Mouse (Mus musculus): ENCODE data around the gene 5730480H06Rik. TPM values are rescaled to one million over a fixed set of nuclear protein-coding genes. Genes with fewer than 3 reads are reported as not detected.
A peak's percentile ranks its signal among the peaks of the same experiment; 100 is the strongest.

The 5730480H06Rik gene
- polyA plus RNA-seq, 1 experiment from 2014 or later = 21.6 TPM

- H3K36me3 ChIP-seq (ENCODE audit: control insufficient read depth, insufficient read depth, low read length) = peaks cover 5% of the 10 kb centered on the region; the same call in 1 of the 2 replicates
- no peaks in the 10 kb centered on the region for H3K4me1 ChIP-seq (replicated peaks; ENCODE audit: control insufficient read depth, insufficient read depth, low read length)
- no peak overlapping the region for H3K9ac ChIP-seq (ENCODE audit: low read length)
- H3K27ac ChIP-seq (ENCODE audit: low read depth) = no peak overlapping the region
- no peaks in the 10 kb centered on the region for H3K9me3 ChIP-seq (ENCODE audit: control insufficient read depth, low read length)
- no peaks in the 10 kb centered on the region for H3K27me3 ChIP-seq (replicated peaks; ENCODE audit: control insufficient read depth, insufficient read depth, low read length)
- 65% methylated on average over 4 of the region's 4 CpGs for WGBS
- no peak overlapping the region for H3K4me3 ChIP-seq (ENCODE audit: low read depth, low read length)
- ATAC-seq (replicated peaks; ENCODE audit: low FRiP score, low TSS enrichment, low read depth) (no peak), DNase-seq (ENCODE audit: low spot score) (no peak)
- no peak overlapping the region for H3K4me2 ChIP-seq (ENCODE audit: low read length)
These were observed 80.5 kb downstream of the 5730480H06Rik start for GRCm38 (mm10) chr5:48408276-48408675.

GRCm38 (mm10) chr5:48410348-48410747 is 82.6 kb downstream of the 5730480H06Rik start:
- Histone ChIP-seq H3K27me3 (replicated peaks; ENCODE audit: control insufficient read depth, insufficient read depth, low read length) (no peaks in the 10 kb centered on the region), H3K9me3 (ENCODE audit: control insufficient read depth, low read length) (no peaks in the 10 kb centered on the region), H3K36me3 (ENCODE audit: control insufficient read depth, insufficient read depth, low read length) (no peaks in the 10 kb centered on the region), H3K9ac (ENCODE audit: low read length) (no peak overlapping the region), H3K27ac (ENCODE audit: low read depth) (no peak overlapping the region), H3K4me3 (ENCODE audit: low read depth, low read length) (no peak overlapping the region), H3K4me2 (ENCODE audit: low read length) (no peak overlapping the region), H3K4me1 (replicated peaks; ENCODE audit: control insufficient read depth, insufficient read depth, low read length) (no peaks in the 10 kb centered on the region)
- no peak for ATAC-seq (replicated peaks; ENCODE audit: low FRiP score, low TSS enrichment, low read depth)
- no peak for DNase-seq (ENCODE audit: low spot score)
- WGBS = 68% methylated on average over 5 of the region's 5 CpGs

- no peaks in the 10 kb centered on the region for H3K9me3 ChIP-seq (ENCODE audit: control insufficient read depth, low read length)
- ATAC-seq (replicated peaks; ENCODE audit: low FRiP score, low TSS enrichment, low read depth) (no peak), DNase-seq (ENCODE audit: low spot score) (no peak)
These were observed 83.7 kb downstream of the 5730480H06Rik start for GRCm38 (mm10) chr5:48411462-48411861.

GRCm38 (mm10) chr5:48412261-48412660 is 84.5 kb downstream of the 5730480H06Rik start:
- no peaks in the 10 kb centered on the region for H3K36me3 ChIP-seq (ENCODE audit: control insufficient read depth, insufficient read depth, low read length)
- H3K9me3 ChIP-seq (ENCODE audit: control insufficient read depth, low read length) = no peaks in the 10 kb centered on the region
- H3K9ac ChIP-seq (ENCODE audit: low read length) = no peak overlapping the region
- no peak overlapping the region for H3K4me3 ChIP-seq (ENCODE audit: low read depth, low read length)
- no peak overlapping the region for H3K4me2 ChIP-seq (ENCODE audit: low read length)
- 91% methylated on average over 4 of the region's 4 CpGs for WGBS
- H3K27me3 ChIP-seq (replicated peaks; ENCODE audit: control insufficient read depth, insufficient read depth, low read length) = no peaks in the 10 kb centered on the region
- ATAC-seq (replicated peaks; ENCODE audit: low FRiP score, low TSS enrichment, low read depth) (no peak), DNase-seq (ENCODE audit: low spot score) (no peak)
- no peak overlapping the region for H3K27ac ChIP-seq (ENCODE audit: low read depth)
- no peaks in the 10 kb centered on the region for H3K4me1 ChIP-seq (replicated peaks; ENCODE audit: control insufficient read depth, insufficient read depth, low read length)

More at GRCm38 (mm10) chr5:48411462-48411861, 83.7 kb downstream of the 5730480H06Rik start:
- Histone ChIP-seq H3K4me3 (ENCODE audit: low read depth, low read length) (no peak overlapping the region), H3K27me3 (replicated peaks; ENCODE audit: control insufficient read depth, insufficient read depth, low read length) (no peaks in the 10 kb centered on the region), H3K27ac (ENCODE audit: low read depth) (no peak overlapping the region), H3K4me2 (ENCODE audit: low read length) (no peak overlapping the region), H3K9ac (ENCODE audit: low read length) (no peak overlapping the region), H3K4me1 (replicated peaks; ENCODE audit: control insufficient read depth, insufficient read depth, low read length) (no peaks in the 10 kb centered on the region), H3K36me3 (ENCODE audit: control insufficient read depth, insufficient read depth, low read length) (no peaks in the 10 kb centered on the region)
- WGBS = 85% methylated on average over 4 of the region's 4 CpGs

- no peak for ATAC-seq (replicated peaks; ENCODE audit: low FRiP score, low TSS enrichment, low read depth)
- H3K9ac ChIP-seq (ENCODE audit: low read length) = no peak overlapping the region
- no peaks in the 10 kb centered on the region for H3K4me1 ChIP-seq (replicated peaks; ENCODE audit: control insufficient read depth, insufficient read depth, low read length)
- H3K9me3 ChIP-seq (ENCODE audit: control insufficient read depth, low read length) = no peaks in the 10 kb centered on the region
- no peak overlapping the region for H3K4me3 ChIP-seq (ENCODE audit: low read depth, low read length)
- no peaks in the 10 kb centered on the region for H3K36me3 ChIP-seq (ENCODE audit: control insufficient read depth, insufficient read depth, low read length)
- H3K27ac ChIP-seq (ENCODE audit: low read depth) = no peak overlapping the region
- no peak for DNase-seq (ENCODE audit: low spot score)
- no peaks in the 10 kb centered on the region for H3K27me3 ChIP-seq (replicated peaks; ENCODE audit: control insufficient read depth, insufficient read depth, low read length)
- 91% methylated on average over 2 of the region's 2 CpGs for WGBS
- H3K4me2 ChIP-seq (ENCODE audit: low read length) = no peak overlapping the region
These were observed 92.0 kb downstream of the 5730480H06Rik start for GRCm38 (mm10) chr5:48419741-48420140.

- H3K36me3 ChIP-seq (ENCODE audit: control insufficient read depth, insufficient read depth, low read length) = no peaks in the 10 kb centered on the region
- H3K4me2 ChIP-seq (ENCODE audit: low read length) = no peak overlapping the region
- H3K4me3 ChIP-seq (ENCODE audit: low read depth, low read length) = no peak overlapping the region
- no peak overlapping the region for H3K9ac ChIP-seq (ENCODE audit: low read length)
- H3K9me3 ChIP-seq (ENCODE audit: control insufficient read depth, low read length) = no peaks in the 10 kb centered on the region
- no peaks in the 10 kb centered on the region for H3K4me1 ChIP-seq (replicated peaks; ENCODE audit: control insufficient read depth, insufficient read depth, low read length)
- no peaks in the 10 kb centered on the region for H3K27me3 ChIP-seq (replicated peaks; ENCODE audit: control insufficient read depth, insufficient read depth, low read length)
- 90% methylated on average over 1 of the region's 1 CpGs for WGBS
- ATAC-seq (replicated peaks; ENCODE audit: low FRiP score, low TSS enrichment, low read depth) (no peak), DNase-seq (ENCODE audit: low spot score) (no peak)
- H3K27ac ChIP-seq (ENCODE audit: low read depth) = no peak overlapping the region
These were observed 94.2 kb downstream of the 5730480H06Rik start for GRCm38 (mm10) chr5:48421957-48422356.

GRCm38 (mm10) chr5:48430459-48430858 is 102.7 kb downstream of the 5730480H06Rik start:
- Histone ChIP-seq H3K4me2 (ENCODE audit: low read length) (no peak overlapping the region), H3K27ac (ENCODE audit: low read depth) (no peak overlapping the region), H3K36me3 (ENCODE audit: control insufficient read depth, insufficient read depth, low read length) (no peaks in the 10 kb centered on the region), H3K9ac (ENCODE audit: low read length) (no peak overlapping the region), H3K4me3 (ENCODE audit: low read depth, low read length) (no peak overlapping the region), H3K4me1 (replicated peaks; ENCODE audit: control insufficient read depth, insufficient read depth, low read length) (no peaks in the 10 kb centered on the region), H3K9me3 (ENCODE audit: control insufficient read depth, low read length) (no peaks in the 10 kb centered on the region), H3K27me3 (replicated peaks; ENCODE audit: control insufficient read depth, insufficient read depth, low read length) (no peaks in the 10 kb centered on the region)
- no peak for ATAC-seq (replicated peaks; ENCODE audit: low FRiP score, low TSS enrichment, low read depth)
- peak; percentile 62 for DNase-seq (ENCODE audit: low spot score)

GRCm38 (mm10) chr5:48448888-48449287 is 121.1 kb downstream of the 5730480H06Rik start:
- DNase-seq (ENCODE audit: low spot score) (no peak), ATAC-seq (replicated peaks; ENCODE audit: low FRiP score, low TSS enrichment, low read depth) (no peak)
- H3K4me2 ChIP-seq (ENCODE audit: low read length) = no peak overlapping the region
- H3K27ac ChIP-seq (ENCODE audit: low read depth) = no peak overlapping the region
- H3K9ac ChIP-seq (ENCODE audit: low read length) = no peak overlapping the region
- H3K9me3 ChIP-seq (ENCODE audit: control insufficient read depth, low read length) = no peaks in the 10 kb centered on the region
- H3K36me3 ChIP-seq (ENCODE audit: control insufficient read depth, insufficient read depth, low read length) = no peaks in the 10 kb centered on the region
- 76% methylated on average over 1 of the region's 1 CpGs for WGBS
- H3K27me3 ChIP-seq (replicated peaks; ENCODE audit: control insufficient read depth, insufficient read depth, low read length) = no peaks in the 10 kb centered on the region
- H3K4me3 ChIP-seq (ENCODE audit: low read depth, low read length) = no peak overlapping the region
- H3K4me1 ChIP-seq (replicated peaks; ENCODE audit: control insufficient read depth, insufficient read depth, low read length) = no peaks in the 10 kb centered on the region

- Histone ChIP-seq H3K27me3 (replicated peaks; ENCODE audit: control insufficient read depth, insufficient read depth, low read length) (no peaks in the 10 kb centered on the region), H3K4me1 (replicated peaks; ENCODE audit: control insufficient read depth, insufficient read depth, low read length) (no peaks in the 10 kb centered on the region), H3K27ac (ENCODE audit: low read depth) (no peak overlapping the region), H3K9ac (ENCODE audit: low read length) (no peak overlapping the region), H3K4me2 (ENCODE audit: low read length) (no peak overlapping the region), H3K4me3 (ENCODE audit: low read depth, low read length) (no peak overlapping the region), H3K9me3 (ENCODE audit: control insufficient read depth, low read length) (no peaks in the 10 kb centered on the region), H3K36me3 (ENCODE audit: control insufficient read depth, insufficient read depth, low read length) (no peaks in the 10 kb centered on the region)
- 72% methylated on average over 2 of the region's 2 CpGs for WGBS
- no peak for DNase-seq (ENCODE audit: low spot score)
- ATAC-seq (replicated peaks; ENCODE audit: low FRiP score, low TSS enrichment, low read depth) = no peak
These were observed 132.5 kb downstream of the 5730480H06Rik start for GRCm38 (mm10) chr5:48460221-48460620.
